Comparison of ENCODE assay signal across 11 mouse cellular contexts in the genomic region with DNA sequence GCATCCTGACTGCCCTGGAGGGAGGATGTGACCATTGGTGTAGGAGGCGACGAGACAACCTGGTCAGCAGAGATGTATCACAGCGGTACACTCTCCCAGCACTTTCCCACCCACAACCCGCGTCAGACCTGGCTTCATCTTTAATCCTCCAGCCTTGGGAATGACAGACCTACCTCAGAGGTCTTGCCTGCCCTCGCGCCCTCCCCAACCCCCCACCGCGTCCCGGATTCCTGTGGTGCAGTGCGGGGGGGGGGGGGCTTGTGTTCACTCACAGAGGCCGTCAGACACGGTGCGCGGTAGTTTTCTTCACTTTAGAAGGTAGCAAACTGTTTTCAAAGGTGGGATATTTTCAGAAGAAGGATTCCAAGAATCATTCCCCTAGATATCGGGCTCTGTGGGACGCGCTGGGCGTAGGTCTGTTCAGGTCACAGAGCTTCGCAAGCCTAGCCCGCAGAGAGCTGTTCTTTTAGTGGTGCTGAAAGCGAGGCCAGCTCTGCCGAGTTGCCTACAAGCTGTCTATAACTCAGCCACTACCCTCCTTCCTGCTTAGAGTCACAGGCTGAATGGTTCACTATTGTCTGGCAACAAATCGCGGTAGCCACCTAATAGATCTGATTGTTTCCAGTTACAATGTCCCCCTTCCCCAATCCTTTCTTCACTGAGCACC.
DNase-seq lines count a peak whose midpoint lies in the region; ATAC-seq and TF ChIP-seq lines count a peak whose summit lies in the region.
"Had no signal": no experiment of that assay in that cellular context is flagged by ENCODE, and none has a peak within 500 bp of the region (broad histone marks: within the 10 kb centered on the region; RNA-seq: fewer than 3 reads in every experiment).

No protein-coding gene starts in this region.

- no peak overlapping the region for H3K4me3 ChIP-seq in kidney, postnatal 0 days (replicated peaks; ENCODE audit: low read depth, low read length)
- no peak overlapping the region for H3K4me3 ChIP-seq in CH12.LX (replicated peaks in 1 of 3; ENCODE audit: low read depth in 2 of 3, low read length in 2 of 3, poor library complexity in 1 of 3)
- H3K4me3 ChIP-seq in limb, embryonic 10.5 days, result no peak overlapping the region
- H3K4me3 ChIP-seq in left cerebral cortex, adult 2 months, result no peak overlapping the region
- H3K4me3 ChIP-seq: embryonic facial prominence, embryonic 12.5 days; heart, embryonic 15.5 days; midbrain, embryonic 12.5 days had no signal

- WGBS in kidney, postnatal 0 days, result under 1% methylated on average over 25 of the region's 25 CpGs
- 2% methylated on average over 25 of the region's 25 CpGs for WGBS in limb, embryonic 10.5 days

- intact Hi-C loops in left cerebral cortex, adult 2 months (cut with DNase I), result no loop called here
- intact Hi-C loops in left cerebral cortex, postnatal 10 days (cut with DNase I), result no loop called here

- TF ChIP-seq CTCF in kidney, postnatal 0 days (IDR thresholded peaks at IDR 0.05; ENCODE audit: low read depth), result no peak
- no peak for TF ChIP-seq CTCF in CH12.LX (conservative IDR thresholded peaks at IDR 0.05 in 1 of 2, IDR thresholded peaks at IDR 0.05 in 1 of 2; ENCODE audit: low read depth in 2 of 2, low read length in 2 of 2)
- no peak for TF ChIP-seq CTCF in left cerebral cortex, adult 2 months (IDR thresholded peaks at IDR 0.05)

- dilution Hi-C loops in CH12.LX (cut with MboI; ENCODE audit: extremely low pct_ligation_motif_present, extremely low pct_unique_long_range_greater_than_20kb, low sequenced_read_pairs), result no loop called here

- H3K9me3 ChIP-seq in kidney, postnatal 0 days (replicated peaks; ENCODE audit: low read length), result no peaks in the 10 kb centered on the region
- H3K9me3 ChIP-seq in CH12.LX (replicated peaks; ENCODE audit: low read length), result no peaks in the 10 kb centered on the region
- no peaks in the 10 kb centered on the region for H3K9me3 ChIP-seq in limb, embryonic 10.5 days (replicated peaks)
- H3K9me3 ChIP-seq: embryonic facial prominence, embryonic 12.5 days; heart, embryonic 15.5 days; midbrain, embryonic 12.5 days had no signal

- no peak overlapping the region for H3K27ac ChIP-seq in kidney, postnatal 0 days
- H3K27ac ChIP-seq in CH12.LX (ENCODE audit: insufficient read depth, low read depth), result no peak overlapping the region
- no peak overlapping the region for H3K27ac ChIP-seq in limb, embryonic 10.5 days
- H3K27ac ChIP-seq in left cerebral cortex, adult 2 months, result no peak overlapping the region
- H3K27ac ChIP-seq: embryonic facial prominence, embryonic 12.5 days; heart, embryonic 15.5 days; midbrain, embryonic 12.5 days had no signal

- no peak overlapping the region for H3K4me2 ChIP-seq in kidney, postnatal 0 days (ENCODE audit: low read length)
- H3K4me2 ChIP-seq in CH12.LX (ENCODE audit: insufficient read depth, low read depth, poor library complexity, severe bottlenecking), result no peak overlapping the region
- H3K4me2 ChIP-seq: embryonic facial prominence, embryonic 12.5 days; heart, embryonic 15.5 days; midbrain, embryonic 12.5 days had no signal

- peaks cover 40% of the 10 kb centered on the region for H3K27me3 ChIP-seq in kidney, postnatal 0 days (ENCODE audit: insufficient read depth, low read length)
- H3K27me3 ChIP-seq in CH12.LX (replicated peaks), result peaks cover 84% of the 10 kb centered on the region
- H3K27me3 ChIP-seq in limb, embryonic 10.5 days (ENCODE audit: low read depth, poor library complexity, severe bottlenecking), result peaks cover 100% of the 10 kb centered on the region

- no peaks in the 10 kb centered on the region for H3K36me3 ChIP-seq in kidney, postnatal 0 days (ENCODE audit: insufficient read depth, low read length)
- no peaks in the 10 kb centered on the region for H3K36me3 ChIP-seq in CH12.LX (replicated peaks in 1 of 2; ENCODE audit: control insufficient read depth in 1 of 2, insufficient read depth in 1 of 2, low read length in 1 of 2)
- H3K36me3 ChIP-seq in limb, embryonic 10.5 days, result no peaks in the 10 kb centered on the region
- H3K36me3 ChIP-seq: embryonic facial prominence, embryonic 12.5 days; heart, embryonic 15.5 days; midbrain, embryonic 12.5 days had no signal

- DNase-seq in kidney, postnatal 0 days (ENCODE audit: low spot score), result peak; percentile 81
- no peak for DNase-seq in kidney, postnatal 25 days
- DNase-seq in CH12.LX (ENCODE audit: extremely low read depth), result peak; percentile 6
- DNase-seq in R1 (ENCODE audit: low read depth, low spot score), result peak; percentile 82
- DNase-seq in limb, embryonic 10.5 days (ENCODE audit: low spot score), result peak; percentile 77
- DNase-seq in left cerebral cortex, adult 2 months (ENCODE audit: extremely low spot score in 1 of 2, low spot score in 2 of 2), result no peak
- DNase-seq in left cerebral cortex, postnatal 10 days (ENCODE audit: extremely low spot score in 1 of 2, low spot score in 2 of 2), result no peak
- no peak for DNase-seq in cerebellum, adult 18-20 months

- no peaks in the 10 kb centered on the region for H3K4me1 ChIP-seq in kidney, postnatal 0 days (replicated peaks; ENCODE audit: insufficient read depth, low read length)
- no peaks in the 10 kb centered on the region for H3K4me1 ChIP-seq in CH12.LX (ENCODE audit: control insufficient read depth in 1 of 2, insufficient read depth in 2 of 2)
- H3K4me1 ChIP-seq in limb, embryonic 10.5 days, result no peaks in the 10 kb centered on the region
- H3K4me1 ChIP-seq: heart, embryonic 15.5 days had no signal

- H3K9ac ChIP-seq in kidney, postnatal 0 days (ENCODE audit: low read depth, low read length), result no peak overlapping the region
- H3K9ac ChIP-seq in CH12.LX (ENCODE audit: insufficient read depth, low read depth), result no peak overlapping the region
- H3K9ac ChIP-seq: embryonic facial prominence, embryonic 12.5 days; heart, embryonic 15.5 days; midbrain, embryonic 12.5 days had no signal

- TF ChIP-seq POLR2A in CH12.LX (IDR thresholded peaks at IDR 0.05; ENCODE audit: low read depth, low read length), result no peak

- in situ Hi-C loops in CH12.LX (cut with MboI; ENCODE audit: low pct_ligation_motif_present, low pct_unique_long_range_greater_than_20kb, low sequenced_read_pairs), result no loop called here

- H3K79me2 ChIP-seq in CH12.LX (replicated peaks; ENCODE audit: control insufficient read depth, extremely low read depth, insufficient read depth, poor library complexity, severe bottlenecking), result no peaks in the 10 kb centered on the region

- no peak for ATAC-seq in kidney, postnatal 0 days (replicated peaks; ENCODE audit: low FRiP score, low read depth)

- TF ChIP-seq EP300 in CH12.LX (IDR thresholded peaks at IDR 0.05; ENCODE audit: low read length), result no peak

- TF ChIP-seq RAD21 in CH12.LX (IDR thresholded peaks at IDR 0.05; ENCODE audit: low read depth, low read length), result no peak

TF ChIP-seq in CH12.LX, 34 proteins besides CTCF, POLR2A, EP300 and RAD21:
- TF ChIP-seq SIN3A (IDR thresholded peaks at IDR 0.05; ENCODE audit: low read length) (no peak), MAZ (IDR thresholded peaks at IDR 0.05; ENCODE audit: low read depth, low read length) (no peak), USF2 (conservative IDR thresholded peaks at IDR 0.05; ENCODE audit: low read depth, low read length) (no peak), ZNF384 (IDR thresholded peaks at IDR 0.05; ENCODE audit: low read depth, low read length) (no peak), E2F4 (IDR thresholded peaks at IDR 0.05; ENCODE audit: insufficient replicate concordance, low read depth, low read length) (no peak), ZKSCAN1 (IDR thresholded peaks at IDR 0.05; ENCODE audit: borderline replicate concordance, low read depth, low read length) (no peak), UBTF (IDR thresholded peaks at IDR 0.05; ENCODE audit: low read depth, low read length) (no peak), ZMIZ1 (IDR thresholded peaks at IDR 0.05; ENCODE audit: low read depth, low read length) (no peak), NRF1 (IDR thresholded peaks at IDR 0.05; ENCODE audit: low read depth, low read length) (no peak), GABPA (IDR thresholded peaks at IDR 0.05; ENCODE audit: insufficient replicate concordance, low read depth, low read length) (no peak), MEF2A (IDR thresholded peaks at IDR 0.05; ENCODE audit: borderline replicate concordance, low read depth, low read length) (no peak), MAX (IDR thresholded peaks at IDR 0.05; ENCODE audit: low read length) (no peak), NELFE (IDR thresholded peaks at IDR 0.05; ENCODE audit: low read depth, low read length) (no peak), USF1 (IDR thresholded peaks at IDR 0.05; ENCODE audit: low read depth, low read length) (no peak)

Comparison
In these comparisons a context has a peak if more than half of its experiments do, and no peak if none do; other contexts are left out.
1. DNase-seq: peak in kidney, postnatal 0 days (single experiment), CH12.LX (single experiment), R1 (single experiment) and limb, embryonic 10.5 days (single experiment); none in kidney, postnatal 25 days (0 of 2), left cerebral cortex, adult 2 months (0 of 2), left cerebral cortex, postnatal 10 days (0 of 2) and cerebellum, adult 18-20 months (0 of 2).